Mouse (Mus musculus) heart, embryonic 15.5 days (tissue): ENCODE results near the gene Foxo6. TPM values are rescaled to one million over a fixed set of nuclear protein-coding genes. Genes with fewer than 3 reads are reported as not detected.

Experiments used
- ATAC-seq: fragments of 200-750 bp; cut with Nextera tagmentation; replicated peaks from 2 replicates; pipeline ENCODE4 v1.8.0; 2017; ENCODE audit warnings: low read depth, moderate TSS enrichment; ENCODE audit not compliant: insufficient number of reproducible peaks, insufficient read depth, low FRiP score
- H3K27ac ChIP-seq: fragments of 300-500 bp; sonication (generic); 2 replicates; pipeline ENCODE4 v1.5.1; 2015; ENCODE audit warnings: mild to moderate bottlenecking, inconsistent platforms
- H3K27me3 ChIP-seq: fragments of 300-500 bp; sonication (generic); 2 replicates; pipeline ENCODE4 v1.6.1; 2015; ENCODE audit warnings: inconsistent platforms
- H3K36me3 ChIP-seq: fragments of 300-500 bp; sonication (generic); 2 replicates; pipeline ENCODE4 v1.6.1; 2015; ENCODE audit warnings: mild to moderate bottlenecking, inconsistent platforms
- H3K4me1 ChIP-seq: fragments of 300-500 bp; sonication (generic); replicated peaks from 2 replicates; pipeline ENCODE4 v1.6.1; 2015; ENCODE audit warnings: inconsistent platforms
- H3K4me2 ChIP-seq: fragments of 300-500 bp; sonication (generic); 2 replicates; pipeline ENCODE4 v1.6.1; 2015; ENCODE audit warnings: inconsistent platforms, mild to moderate bottlenecking, moderate library complexity
- H3K4me3 ChIP-seq: fragments of 300-500 bp; sonication (generic); 2 replicates; pipeline ENCODE4 v1.5.1; 2015; ENCODE audit warnings: mild to moderate bottlenecking, inconsistent platforms
- H3K9ac ChIP-seq: fragments of 300-500 bp; sonication (generic); 2 replicates; pipeline ENCODE4 v1.6.1; 2015; ENCODE audit warnings: mild to moderate bottlenecking, inconsistent platforms
- H3K9me3 ChIP-seq: fragments of 300-500 bp; sonication (generic); replicated peaks from 2 replicates; pipeline ENCODE4 v1.6.1; 2016; ENCODE audit warnings: inconsistent platforms
- WGBS: fragments of 180-500 bp; shearing (Covaris S2); methylation state at CpG from one replicate; pipeline ENCODE4 v1.1.7; 2015; ENCODE audit warnings: mixed read lengths; 5-methylcytosine and 5-hydroxymethylcytosine counted together
- polyA plus RNA-seq: library from polyadenylated mRNA; unstranded; fragments of >200 nt; fragmentation: Nextera tagmentation; extraction: Ambion mirVana; gene quantifications from 2 replicates; pipeline ENCODE4 v1.2.1, GENCODE M21; 2015

The Foxo6 gene
- polyA plus RNA-seq, 1 experiment from 2014 or later, result 0.05 TPM

- Histone ChIP-seq H3K36me3 (no peaks in the 10 kb centered on the region), H3K27me3 (peaks cover 27% of the 10 kb centered on the region), H3K27ac (no peak overlapping the region), H3K9ac (no peak overlapping the region), H3K9me3 (no peaks in the 10 kb centered on the region), H3K4me3 (no peak overlapping the region), H3K4me1 (peaks cover 43% of the 10 kb centered on the region), H3K4me2 (no peak overlapping the region)
- no peak for ATAC-seq
- 88% methylated on average over 6 of the region's 6 CpGs for WGBS
Measured at GRCm38 (mm10) chr4:120246086-120246485, 41.1 kb downstream of the Foxo6 start.

- H3K9ac ChIP-seq, result no peak overlapping the region
- H3K4me1 ChIP-seq, result peaks cover 21% of the 10 kb centered on the region
- no peaks in the 10 kb centered on the region for H3K9me3 ChIP-seq
- H3K4me3 ChIP-seq, result no peak overlapping the region
- 3% methylated on average over 10 of the region's 10 CpGs for whole genome bisulfite sequencing
- H3K4me2 ChIP-seq, result no peak overlapping the region
- H3K27ac ChIP-seq, result peak overlapping the region; percentile 33
- peak; percentile 72 for ATAC-seq
- peaks cover 52% of the 10 kb centered on the region for H3K27me3 ChIP-seq
- no peaks in the 10 kb centered on the region for H3K36me3 ChIP-seq
Measured at GRCm38 (mm10) chr4:120242783-120243262, 44.3 kb downstream of the Foxo6 start.

GRCm38 (mm10) chr4:120241106-120241505 lies 46.0 kb downstream of the Foxo6 start:
- Histone ChIP-seq H3K4me1 (peaks cover 9% of the 10 kb centered on the region), H3K36me3 (no peaks in the 10 kb centered on the region), H3K9ac (no peak overlapping the region), H3K4me3 (no peak overlapping the region), H3K4me2 (no peak overlapping the region), H3K27ac (no peak overlapping the region), H3K9me3 (no peaks in the 10 kb centered on the region), H3K27me3 (peaks cover 68% of the 10 kb centered on the region)
- ATAC-seq, result no peak
- 83% methylated on average over 3 of the region's 3 CpGs for WGBS

- peaks cover 68% of the 10 kb centered on the region for H3K27me3 ChIP-seq
- no peaks in the 10 kb centered on the region for H3K36me3 ChIP-seq
- no peak overlapping the region for H3K4me3 ChIP-seq
- peaks cover 9% of the 10 kb centered on the region for H3K4me1 ChIP-seq
- whole genome bisulfite sequencing, result 68% methylated on average over 3 of the region's 3 CpGs
- H3K9me3 ChIP-seq, result no peaks in the 10 kb centered on the region
- H3K4me2 ChIP-seq, result no peak overlapping the region
- no peak overlapping the region for H3K27ac ChIP-seq
- ATAC-seq, result no peak
- H3K9ac ChIP-seq, result no peak overlapping the region
Measured at GRCm38 (mm10) chr4:120239419-120239818, 47.7 kb downstream of the Foxo6 start.

- Histone ChIP-seq H3K27me3 (peaks cover 32% of the 10 kb centered on the region), H3K9me3 (no peaks in the 10 kb centered on the region), H3K4me2 (no peak overlapping the region), H3K9ac (no peak overlapping the region), H3K4me1 (no peaks in the 10 kb centered on the region), H3K36me3 (no peaks in the 10 kb centered on the region), H3K27ac (no peak overlapping the region), H3K4me3 (no peak overlapping the region)
- no peak for ATAC-seq
- WGBS, result 54% methylated on average over 2 of the region's 2 CpGs
Measured at GRCm38 (mm10) chr4:120233243-120233642, 53.9 kb downstream of the Foxo6 start.

GRCm38 (mm10) chr4:120232541-120232940 lies 54.6 kb downstream of the Foxo6 start:
- no peaks in the 10 kb centered on the region for H3K36me3 ChIP-seq
- H3K9ac ChIP-seq, result no peak overlapping the region
- peaks cover 25% of the 10 kb centered on the region for H3K27me3 ChIP-seq
- no peak overlapping the region for H3K4me2 ChIP-seq
- H3K4me3 ChIP-seq, result no peak overlapping the region
- 82% methylated on average over 2 of the region's 2 CpGs for WGBS
- no peak for ATAC-seq
- H3K9me3 ChIP-seq, result no peaks in the 10 kb centered on the region
- no peaks in the 10 kb centered on the region for H3K4me1 ChIP-seq
- no peak overlapping the region for H3K27ac ChIP-seq

- peaks cover 19% of the 10 kb centered on the region for H3K27me3 ChIP-seq
- WGBS, result 79% methylated on average over 4 of the region's 4 CpGs
- no peaks in the 10 kb centered on the region for H3K4me1 ChIP-seq
- H3K27ac ChIP-seq, result no peak overlapping the region
- no peak overlapping the region for H3K9ac ChIP-seq
- H3K9me3 ChIP-seq, result no peaks in the 10 kb centered on the region
- no peaks in the 10 kb centered on the region for H3K36me3 ChIP-seq
- no peak overlapping the region for H3K4me2 ChIP-seq
- no peak overlapping the region for H3K4me3 ChIP-seq
- no peak for ATAC-seq
Measured at GRCm38 (mm10) chr4:120231982-120232381, 55.2 kb downstream of the Foxo6 start.

GRCm38 (mm10) chr4:120230256-120230649 lies 56.9 kb downstream of the Foxo6 start:
- H3K9ac ChIP-seq, result no peak overlapping the region
- ATAC-seq, result no peak
- H3K9me3 ChIP-seq, result no peaks in the 10 kb centered on the region
- 18% methylated on average over 6 of the region's 6 CpGs for WGBS
- peaks cover 12% of the 10 kb centered on the region for H3K27me3 ChIP-seq
- no peak overlapping the region for H3K4me2 ChIP-seq
- H3K36me3 ChIP-seq, result no peaks in the 10 kb centered on the region
- H3K27ac ChIP-seq, result no peak overlapping the region
- no peaks in the 10 kb centered on the region for H3K4me1 ChIP-seq
- no peak overlapping the region for H3K4me3 ChIP-seq

- no peaks in the 10 kb centered on the region for H3K9me3 ChIP-seq
- ATAC-seq, result no peak
Measured at GRCm38 (mm10) chr4:120229505-120230255, 57.5 kb downstream of the Foxo6 start.

GRCm38 (mm10) chr4:120228613-120229012 lies 58.5 kb downstream of the Foxo6 start:
- Histone ChIP-seq H3K27ac (no peak overlapping the region), H3K4me3 (no peak overlapping the region), H3K4me2 (no peak overlapping the region), H3K36me3 (no peaks in the 10 kb centered on the region), H3K4me1 (no peaks in the 10 kb centered on the region), H3K27me3 (peaks cover 12% of the 10 kb centered on the region), H3K9me3 (no peaks in the 10 kb centered on the region), H3K9ac (no peak overlapping the region)
- ATAC-seq, result no peak
- WGBS, result 85% methylated on average over 3 of the region's 3 CpGs

More at GRCm38 (mm10) chr4:120229505-120230255, 57.5 kb downstream of the Foxo6 start:
- H3K9ac ChIP-seq, result no peak overlapping the region
- no peak overlapping the region for H3K4me2 ChIP-seq
- no peak overlapping the region for H3K4me3 ChIP-seq
- no peak overlapping the region for H3K27ac ChIP-seq
- H3K27me3 ChIP-seq, result peaks cover 12% of the 10 kb centered on the region
- no peaks in the 10 kb centered on the region for H3K4me1 ChIP-seq
- 71% methylated on average over 13 of the region's 13 CpGs for WGBS
- no peaks in the 10 kb centered on the region for H3K36me3 ChIP-seq

GRCm38 (mm10) chr4:120227224-120227623 lies 59.9 kb downstream of the Foxo6 start:
- Histone ChIP-seq H3K4me3 (no peak overlapping the region), H3K4me1 (peaks cover 2% of the 10 kb centered on the region; the same call in 1 of the 2 replicates), H3K36me3 (no peaks in the 10 kb centered on the region), H3K9ac (no peak overlapping the region), H3K9me3 (no peaks in the 10 kb centered on the region), H3K27me3 (peaks cover 12% of the 10 kb centered on the region), H3K4me2 (no peak overlapping the region), H3K27ac (no peak overlapping the region)
- no peak for ATAC-seq
- WGBS, result 48% methylated on average over 2 of the region's 2 CpGs

- 60% methylated on average over 4 of the region's 4 CpGs for WGBS
- H3K27ac ChIP-seq, result no peak overlapping the region
- ATAC-seq, result no peak
Measured at GRCm38 (mm10) chr4:120226682-120227081, 60.5 kb downstream of the Foxo6 start.

More at GRCm38 (mm10) chr4:120226682-120227081, 60.5 kb downstream of the Foxo6 start:
- H3K4me3 ChIP-seq, result no peak overlapping the region
- H3K4me1 ChIP-seq, result peaks cover 4% of the 10 kb centered on the region; the same call in 1 of the 2 replicates
- no peak overlapping the region for H3K9ac ChIP-seq
- H3K9me3 ChIP-seq, result no peaks in the 10 kb centered on the region
- no peak overlapping the region for H3K4me2 ChIP-seq
- peaks cover 8% of the 10 kb centered on the region for H3K27me3 ChIP-seq
- no peaks in the 10 kb centered on the region for H3K36me3 ChIP-seq
